Mouse (Mus musculus): ENCODE data around the gene Spred2.
A peak's percentile ranks its signal among the peaks of the same experiment; 100 is the strongest.
"Not testable (repeated sequence)": the region's sequence is repeated elsewhere in the genome, so short reads cannot be mapped to it uniquely, and the experiment has no call there.

Gene Spred2

DNA sequence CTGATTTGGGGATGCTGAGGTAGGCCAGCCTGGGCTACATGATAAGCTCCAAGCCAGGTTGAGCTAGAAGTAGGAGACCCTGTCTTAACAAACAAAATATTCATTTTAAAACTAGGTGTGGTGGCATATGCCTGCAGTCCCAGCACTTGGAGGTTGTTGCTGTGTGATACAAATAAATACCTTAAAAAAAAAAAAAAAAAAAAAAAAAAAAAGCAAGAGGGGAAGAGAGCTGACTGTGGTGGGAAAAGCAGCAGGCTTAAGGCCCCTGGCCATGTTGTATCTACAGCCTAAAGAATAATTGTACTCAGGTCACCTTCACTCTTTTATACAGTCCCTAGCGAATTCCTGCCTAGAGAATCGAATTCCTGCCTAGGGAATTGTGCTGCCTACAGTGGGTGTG lies 94.7 kb downstream of the Spred2 start:
- no peak for DNase-seq (ENCODE audit: low read depth)

DNA sequence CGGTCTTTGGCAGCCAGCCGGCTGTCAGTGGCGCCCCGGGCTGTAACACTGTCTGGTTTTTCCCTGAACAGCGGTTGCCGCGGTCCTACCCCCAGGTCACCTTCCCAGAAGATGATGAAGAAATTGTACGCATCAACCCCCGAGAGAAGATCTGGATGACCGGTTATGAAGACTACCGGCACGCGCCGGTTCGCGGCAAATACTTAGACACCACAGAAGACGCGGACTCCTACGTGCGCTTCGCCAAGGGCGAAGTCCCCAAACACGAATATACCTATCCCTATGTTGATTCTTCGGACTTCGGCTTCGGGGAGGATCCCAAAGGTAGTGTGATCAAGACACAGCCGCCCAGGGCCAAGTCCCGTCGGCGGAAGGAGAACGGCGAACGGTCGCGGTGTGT lies 96.5 kb downstream of the Spred2 start:
- no peak for DNase-seq (ENCODE audit: low read depth)

DNA sequence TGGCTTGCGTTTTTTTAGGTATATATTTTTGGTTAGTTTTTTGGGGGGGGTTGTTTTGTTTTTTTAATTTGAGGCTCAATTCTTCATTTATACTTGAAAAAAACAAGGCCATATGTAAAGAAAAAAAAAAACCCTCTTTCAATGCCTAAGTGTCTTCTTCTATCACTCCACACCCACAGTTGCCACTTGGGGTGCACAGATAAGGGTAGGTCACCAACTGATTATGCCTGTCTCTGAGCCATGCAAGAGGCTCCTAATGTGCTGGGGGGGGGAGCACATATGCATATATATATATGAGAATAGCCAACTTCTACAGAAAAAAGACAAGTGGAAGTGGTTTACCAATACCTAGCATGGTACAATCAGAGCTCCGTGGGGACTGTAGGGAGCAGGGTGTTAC lies 98.3 kb downstream of the Spred2 start:
- no peak for DNase-seq (ENCODE audit: low read depth)

DNA sequence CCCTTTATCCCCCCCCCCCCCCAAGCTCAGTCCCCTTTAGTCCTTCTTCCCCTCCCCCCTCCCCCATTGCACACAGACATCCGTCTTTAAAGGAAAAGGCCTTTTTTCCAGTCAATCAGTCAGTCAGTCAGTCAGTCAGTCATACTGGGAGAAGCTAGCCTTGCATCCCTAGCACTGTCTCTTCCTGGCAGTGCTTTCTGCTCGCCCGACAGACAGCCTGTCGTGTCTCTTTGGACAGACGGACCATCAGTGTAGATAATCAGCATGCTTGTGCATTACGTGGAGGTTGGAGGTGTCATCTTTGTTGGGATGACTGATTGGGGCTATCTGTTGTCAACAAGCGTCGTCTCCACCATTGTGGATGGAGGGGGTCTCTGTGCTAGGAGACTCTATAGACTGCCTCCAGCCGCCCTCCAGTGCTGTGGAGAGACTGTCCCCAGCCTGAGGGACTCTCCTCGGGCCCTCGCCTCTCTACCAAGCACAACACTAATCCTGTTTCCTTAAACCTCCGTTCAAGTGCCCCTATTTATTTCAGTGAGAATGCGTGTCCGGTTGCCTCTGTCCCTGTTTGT lies 98.8 kb downstream of the Spred2 start:
- no peak for DNase-seq (ENCODE audit: low read depth)

DNA sequence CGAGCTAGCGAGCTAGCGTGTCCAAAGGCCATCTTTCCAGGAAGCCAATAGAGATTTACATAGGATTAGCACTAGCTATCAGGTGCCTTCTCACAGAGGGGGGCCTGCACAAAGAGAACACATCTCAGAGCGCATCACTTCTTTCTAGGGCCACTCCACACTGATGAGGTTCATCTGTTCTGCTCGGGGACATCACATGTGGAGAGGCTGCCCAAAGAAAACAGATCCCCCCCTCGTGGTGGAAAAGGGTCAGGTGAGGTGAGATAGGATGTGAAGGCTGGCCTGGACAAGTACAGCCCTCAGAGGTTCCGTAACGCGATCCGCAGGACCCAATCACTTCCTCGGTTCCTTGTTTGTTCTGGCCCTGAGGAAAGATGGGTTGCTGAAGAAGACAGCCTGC lies 101.7 kb downstream of the Spred2 start:
- no peak for DNase-seq (ENCODE audit: low read depth)

DNA sequence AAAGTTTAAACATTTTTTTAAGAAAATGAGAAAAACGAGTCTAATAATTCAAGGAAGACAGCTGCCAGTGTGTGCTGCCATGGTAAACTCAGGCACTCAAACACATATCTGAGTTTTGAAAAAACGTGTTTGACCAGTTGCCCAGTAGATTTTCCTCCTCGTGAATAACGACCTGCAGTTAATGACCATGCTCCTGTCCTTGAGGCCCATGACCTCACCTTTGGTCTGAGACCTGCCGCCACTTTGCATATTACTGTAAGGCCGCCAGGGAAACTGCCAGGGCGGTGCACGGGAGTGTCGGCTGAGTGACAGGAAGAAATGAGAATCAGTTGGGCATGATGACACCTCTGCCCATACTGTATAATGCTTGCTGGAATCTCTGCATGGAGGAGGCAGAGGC lies 103.5 kb downstream of the Spred2 start:
- DNase-seq (ENCODE audit: low read depth), result no peak

DNA sequence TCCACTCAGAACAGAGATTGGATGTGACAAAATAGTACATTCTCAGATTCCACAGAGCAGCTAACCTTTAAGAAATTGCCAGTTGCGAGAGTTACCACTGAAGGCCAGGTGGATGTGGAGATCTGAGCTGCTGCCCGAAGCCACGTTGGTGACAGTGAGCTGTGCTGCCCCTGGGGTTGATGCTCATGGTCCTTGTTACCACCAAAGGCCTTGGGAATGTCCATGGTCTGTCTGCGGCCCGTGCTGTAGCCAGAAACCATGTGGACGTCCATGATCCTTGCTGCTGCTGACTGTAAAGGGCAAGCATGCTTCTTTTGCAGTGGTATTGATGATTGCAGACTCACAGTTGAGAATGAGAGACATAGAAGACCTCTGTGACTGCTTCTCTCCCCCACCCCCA lies 104.2 kb downstream of the Spred2 start:
- DNase-seq (ENCODE audit: low read depth), result no peak

DNA sequence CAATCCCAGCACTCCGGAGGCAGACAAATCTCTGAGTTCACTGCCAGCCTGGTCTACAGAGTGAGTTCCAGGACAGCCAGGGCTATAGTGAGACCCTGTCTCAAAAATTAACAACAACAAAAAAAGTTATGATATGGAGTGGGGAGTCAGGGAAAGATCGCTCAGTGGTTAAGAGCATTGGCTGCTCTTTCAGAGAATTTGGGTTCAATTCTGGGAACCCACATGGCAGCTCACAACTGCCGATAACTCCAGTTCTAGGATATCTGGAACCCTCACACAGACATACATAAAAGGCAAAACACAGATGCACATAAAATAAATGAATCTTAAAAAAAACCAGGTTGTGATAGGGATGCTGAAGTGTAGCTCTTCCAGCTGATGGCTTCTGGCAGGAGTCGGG lies 104.8 kb downstream of the Spred2 start:
- no peak for DNase-seq (ENCODE audit: low read depth)

DNA sequence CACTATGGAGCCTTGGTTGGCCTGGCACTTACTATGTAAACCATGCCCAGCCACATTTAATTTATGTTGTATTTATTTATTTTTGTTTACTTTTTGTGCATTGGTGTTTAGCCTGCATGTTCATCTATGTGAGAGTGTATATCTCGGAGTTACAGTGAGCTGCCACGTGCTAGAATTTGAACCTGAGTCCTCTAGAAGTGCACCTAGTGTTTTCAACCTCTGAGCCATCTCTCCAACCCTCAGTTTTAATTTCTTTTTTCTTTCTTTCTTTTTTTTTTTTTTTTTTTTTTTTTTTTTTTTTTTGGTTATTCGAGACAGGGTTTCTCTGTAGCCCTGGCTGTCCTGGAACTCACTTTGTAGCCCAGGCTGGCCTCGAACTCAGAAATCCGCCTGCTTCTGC lies 106.8 kb downstream of the Spred2 start:
- DNase-seq (ENCODE audit: low read depth), result not testable (repeated sequence)

DNA sequence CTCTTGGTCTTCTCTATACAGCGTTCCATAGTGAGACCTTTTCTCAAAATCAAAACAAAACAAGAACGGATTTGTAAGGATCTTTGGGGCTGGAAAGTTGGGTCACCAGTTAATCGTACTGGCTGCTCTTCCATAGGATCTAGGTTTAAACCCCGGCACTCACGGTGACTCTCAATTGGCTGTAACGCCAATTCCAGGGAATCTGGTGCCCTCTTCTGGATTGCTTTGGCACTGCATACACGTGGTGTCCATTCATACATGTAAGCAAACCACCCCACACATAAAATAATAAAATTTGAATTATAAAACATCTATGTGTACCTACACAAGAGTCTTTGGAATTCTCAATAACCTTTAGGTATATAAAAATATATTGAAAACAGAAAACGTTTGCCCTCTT lies 107.4 kb downstream of the Spred2 start:
- peak; percentile 61 for DNase-seq (ENCODE audit: low read depth)

DNA sequence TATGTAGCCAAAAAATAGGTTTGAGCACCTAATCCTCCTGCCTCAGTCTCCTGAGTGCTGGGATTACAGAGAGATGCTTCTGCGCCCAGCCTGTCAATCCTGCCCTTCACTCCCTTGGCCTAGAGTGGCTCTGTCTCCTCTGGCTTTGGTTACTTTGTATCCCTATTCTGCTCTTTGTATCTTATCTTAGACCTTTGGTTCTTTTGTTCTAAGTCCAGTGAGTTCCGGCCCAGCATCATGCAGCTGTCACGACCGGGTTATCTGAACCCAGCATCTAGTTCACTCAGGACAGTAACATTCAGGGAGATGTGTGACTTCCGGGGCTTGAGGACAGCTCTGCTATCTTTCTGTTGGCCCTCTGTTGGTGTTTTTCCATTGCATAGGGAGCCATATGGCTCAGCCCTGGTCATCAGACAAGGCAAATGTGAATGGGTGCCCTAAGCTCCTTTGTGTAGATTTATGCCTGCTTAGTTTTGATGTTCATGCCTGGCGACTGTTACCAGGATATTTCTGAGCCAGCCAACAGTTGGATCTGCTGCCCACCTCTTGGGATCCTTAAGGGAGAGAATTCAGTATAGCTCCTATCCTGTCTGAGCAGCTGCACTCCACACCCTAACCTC lies 109.5 kb downstream of the Spred2 start:
- no peak for DNase-seq (ENCODE audit: low read depth)

DNA sequence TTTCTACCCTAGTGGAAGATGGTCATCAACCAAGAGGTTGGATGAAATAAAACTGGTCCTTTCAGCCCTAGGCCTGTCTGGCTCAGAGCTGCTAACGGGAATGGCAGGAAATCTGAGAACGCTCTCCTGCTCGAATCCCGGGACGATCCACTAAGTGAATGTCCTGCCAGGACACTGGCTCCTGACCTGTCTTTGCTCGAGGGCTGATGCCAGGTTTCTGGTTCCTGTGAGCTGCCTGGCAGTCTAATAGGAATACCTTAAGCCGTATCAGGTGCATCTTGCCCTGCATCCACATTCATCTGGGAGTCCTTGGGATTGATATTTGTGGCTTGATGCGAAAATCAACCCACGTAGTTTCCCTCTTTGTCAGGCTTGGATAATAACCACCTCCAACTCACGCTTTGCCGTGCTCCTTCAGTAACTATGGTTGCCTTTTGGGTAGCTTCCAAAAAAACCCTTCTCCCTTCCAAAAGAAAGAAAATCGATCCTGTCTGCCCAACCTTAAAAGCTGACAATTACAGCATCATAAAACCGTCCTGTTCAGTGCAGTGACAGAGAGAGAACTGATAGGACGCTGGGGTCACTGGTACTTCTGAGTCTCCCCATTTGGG lies 110.3 kb downstream of the Spred2 start:
- no peak for DNase-seq (ENCODE audit: low read depth)

DNA sequence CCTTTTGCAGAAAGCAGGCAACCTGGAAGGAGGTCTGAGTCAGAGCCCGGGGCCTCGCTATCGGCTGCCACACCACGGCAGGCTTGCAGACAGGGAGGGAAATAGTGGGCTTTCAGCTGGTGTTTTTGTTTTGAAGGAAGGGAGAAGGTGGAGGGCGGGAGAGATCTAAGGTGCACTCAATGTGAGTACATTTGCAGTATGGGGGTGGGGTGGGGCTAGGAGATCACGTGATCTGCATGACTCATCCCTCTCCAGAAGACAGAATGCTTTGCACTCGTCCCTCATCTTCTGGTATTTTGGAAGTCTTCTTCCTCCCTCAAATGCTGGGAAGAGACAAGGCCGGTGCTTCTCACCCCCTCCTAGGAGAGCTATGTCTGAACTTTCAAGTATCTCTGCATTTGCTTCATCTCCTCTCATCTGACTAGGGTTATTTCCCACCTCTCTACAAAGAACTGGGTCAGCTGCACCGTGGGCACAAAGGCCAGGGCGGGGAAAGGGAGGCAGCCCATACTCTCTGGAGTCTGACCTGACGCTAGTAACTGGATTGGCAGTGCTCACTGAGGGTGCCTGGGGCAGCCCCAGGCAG lies 111.3 kb downstream of the Spred2 start:
- DNase-seq (ENCODE audit: low read depth), result peak; percentile 24

DNA sequence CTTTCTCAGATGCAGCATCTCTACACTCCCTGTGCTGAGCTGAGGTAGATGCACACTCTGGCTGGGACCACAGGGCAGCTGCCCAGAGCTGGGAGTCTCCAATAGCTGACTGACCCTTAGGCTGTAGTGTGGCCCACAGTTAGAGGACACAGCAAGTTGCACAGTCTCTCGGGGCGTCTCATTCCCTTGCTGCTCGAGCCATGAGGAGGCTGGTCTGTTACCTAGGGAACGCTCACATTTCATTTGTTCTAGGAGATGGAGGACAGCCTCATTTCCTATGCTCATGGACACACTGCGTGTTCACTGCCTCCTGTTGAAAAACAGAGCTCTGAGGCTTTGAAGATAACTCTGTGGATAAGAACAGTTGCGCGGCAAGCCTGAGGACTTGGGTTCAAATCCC lies 111.8 kb downstream of the Spred2 start:
- no peak for DNase-seq (ENCODE audit: low read depth)

DNA sequence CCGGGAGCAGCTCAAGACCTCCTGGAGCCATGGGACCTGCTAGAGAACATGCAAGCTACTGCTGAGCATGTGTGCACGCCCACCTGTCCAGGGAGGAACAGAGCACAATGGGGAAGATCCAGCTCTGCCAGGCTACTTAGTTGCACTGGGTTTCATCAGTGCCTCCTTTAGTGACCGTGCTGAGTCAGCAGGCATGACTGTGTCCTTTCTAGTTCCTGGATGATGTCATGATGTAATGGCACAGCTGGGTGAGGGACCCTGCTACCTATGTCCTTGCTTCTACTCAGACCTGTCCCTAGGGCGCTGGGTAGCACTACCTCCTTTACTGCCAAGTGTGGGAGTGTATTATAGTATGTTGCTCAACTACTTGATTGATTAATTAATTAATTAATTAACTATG lies 113.6 kb downstream of the Spred2 start:
- DNase-seq (ENCODE audit: low read depth), result peak; percentile 24

DNA sequence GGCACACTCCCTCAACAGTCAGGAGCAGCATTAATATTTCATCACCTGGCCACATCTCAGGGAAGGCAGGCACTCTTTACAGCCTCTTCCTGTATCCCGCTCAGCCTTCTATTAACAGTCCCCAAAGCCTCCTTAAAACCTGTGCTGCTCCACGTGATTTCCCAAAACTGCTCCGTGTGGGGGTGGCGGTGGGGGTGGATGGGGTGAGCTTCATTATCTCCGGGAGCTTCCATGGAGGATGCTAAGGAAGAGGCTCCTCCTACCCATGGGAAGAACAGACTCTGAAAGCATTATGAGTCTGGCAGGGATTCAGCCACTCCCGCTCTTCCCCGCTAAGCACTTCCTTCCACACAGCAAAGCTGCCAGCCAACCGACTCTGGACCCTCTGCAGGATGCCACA lies 114.5 kb downstream of the Spred2 start:
- DNase-seq (ENCODE audit: low read depth), result no peak

DNA sequence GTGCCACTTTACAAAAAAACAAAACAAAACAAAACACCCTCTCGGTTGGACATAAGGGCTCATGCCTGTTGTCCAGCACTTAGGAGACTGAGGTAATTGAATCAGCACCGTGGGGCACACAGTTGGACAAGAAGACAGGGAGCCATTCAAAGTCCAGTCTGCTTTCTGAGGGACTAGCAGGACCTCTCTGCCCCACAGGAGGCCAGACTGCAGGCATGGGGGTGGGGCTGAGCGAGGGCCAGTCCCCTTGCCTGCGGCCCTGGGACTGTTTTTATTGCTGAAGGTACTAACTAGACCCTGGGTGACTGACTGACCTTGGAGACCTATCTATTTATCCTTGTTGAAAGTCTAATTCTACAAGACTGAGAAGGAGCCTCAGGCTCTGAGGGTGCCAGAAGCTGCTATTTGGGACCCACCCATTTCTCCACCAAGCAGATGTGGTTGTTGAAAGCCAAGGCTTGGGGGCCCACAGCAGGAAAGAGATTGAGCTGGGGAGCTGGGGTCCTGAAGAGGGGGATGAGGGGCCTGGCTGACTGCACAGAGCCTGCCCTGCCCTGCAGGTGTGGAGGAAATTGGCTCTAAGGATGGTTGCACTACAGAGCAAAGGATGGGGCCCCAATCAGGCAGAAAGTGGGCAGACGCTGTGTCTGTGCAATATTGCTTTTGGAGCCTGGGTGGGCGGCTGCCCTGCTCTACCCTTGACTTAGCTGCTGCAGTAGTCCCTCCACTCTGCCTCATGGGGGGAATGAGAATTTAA lies 117.2 kb downstream of the Spred2 start:
- no peak for DNase-seq (ENCODE audit: low read depth)

DNA sequence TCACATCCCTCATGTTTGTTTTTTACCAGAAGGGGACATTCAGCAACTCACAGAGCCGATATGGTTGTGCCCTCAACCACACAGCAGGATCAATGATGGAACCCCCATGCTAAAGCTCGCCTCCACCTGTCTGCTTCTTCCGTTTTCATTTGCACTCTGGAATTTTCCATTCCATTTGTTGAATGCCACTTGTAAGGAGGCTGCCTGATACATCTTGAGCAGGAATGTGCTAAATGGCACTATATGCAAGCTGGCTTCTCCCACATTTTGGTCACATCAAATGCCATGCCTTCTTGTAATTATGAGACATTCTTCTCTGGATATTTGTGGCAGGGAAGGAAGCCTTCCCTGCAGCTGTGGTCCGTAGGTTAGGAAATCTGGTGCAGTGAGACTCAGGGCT lies 117.9 kb downstream of the Spred2 start:
- no peak for DNase-seq (ENCODE audit: low read depth)

DNA sequence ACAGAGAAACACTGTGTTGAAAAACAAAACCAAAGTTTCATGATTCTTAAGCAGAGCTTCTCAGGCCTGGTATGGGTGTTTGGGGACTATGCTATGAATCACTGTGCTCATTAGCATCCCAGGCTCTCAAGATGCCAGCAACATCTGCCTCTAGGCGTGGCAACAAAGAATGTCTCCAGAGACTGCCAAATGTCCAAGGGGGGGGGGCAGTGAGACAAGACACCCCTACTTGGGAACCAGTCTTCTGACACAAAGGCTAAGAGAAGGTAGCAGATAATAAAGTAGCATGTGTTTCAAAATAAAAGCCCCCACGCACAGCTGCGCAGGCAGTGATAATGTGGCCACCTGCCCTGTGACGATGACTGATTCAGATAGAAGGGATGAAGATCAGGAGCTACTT lies 119.1 kb downstream of the Spred2 start:
- no peak for DNase-seq (ENCODE audit: low read depth)

DNA sequence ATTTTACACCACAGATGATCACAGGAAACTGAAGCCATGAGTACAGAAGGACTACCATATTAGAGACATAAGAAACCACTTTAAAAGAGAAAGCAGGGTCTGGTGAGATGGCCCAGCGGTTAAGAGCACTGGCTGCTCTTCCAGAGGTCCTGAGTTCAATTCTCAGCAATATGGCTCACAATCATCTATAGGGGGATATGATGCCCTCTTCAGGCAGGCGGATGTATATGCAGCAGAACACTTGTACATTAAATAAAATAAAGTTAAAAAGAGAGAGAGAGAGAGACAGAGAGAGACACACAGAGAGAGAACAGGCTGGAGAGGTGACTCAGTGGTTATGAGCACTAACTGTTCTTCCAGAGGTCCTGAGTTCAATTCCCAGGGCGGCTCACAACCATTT lies 121.4 kb downstream of the Spred2 start:
- DNase-seq (ENCODE audit: low read depth), result no peak

DNA sequence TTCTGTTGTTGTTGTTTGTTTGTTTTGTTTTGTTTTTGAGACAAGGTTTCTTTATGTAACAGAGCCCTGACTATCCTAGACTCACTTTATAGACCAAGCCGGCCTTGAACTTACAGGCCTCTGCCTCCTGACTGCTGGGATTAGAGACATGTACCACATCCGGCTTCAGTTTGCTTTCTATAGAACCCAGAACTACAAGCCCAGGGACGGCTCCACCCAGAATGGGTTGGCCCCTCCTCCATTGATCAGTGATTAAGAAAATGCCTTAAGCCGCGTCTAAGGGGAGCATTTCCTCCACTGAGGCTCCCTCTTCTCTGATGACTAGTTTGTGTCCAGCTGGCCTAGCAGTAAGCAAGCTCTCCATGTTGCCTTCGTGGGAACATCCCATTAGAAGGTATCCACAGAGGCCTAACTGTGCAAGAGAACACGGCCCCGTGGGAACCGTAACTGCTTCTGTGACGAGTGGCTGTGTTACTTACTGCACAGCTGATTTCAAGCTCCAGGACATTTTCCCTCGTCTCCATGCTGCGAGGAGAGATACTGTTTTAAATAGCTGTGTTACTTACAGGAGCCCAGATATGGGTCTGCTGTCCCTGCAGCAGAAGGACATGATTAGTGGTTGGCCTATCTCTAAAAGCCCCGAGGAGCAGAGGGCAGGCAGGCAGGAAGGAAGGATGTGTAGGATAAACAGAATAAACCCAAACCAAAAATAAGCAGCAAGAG lies 128.8 kb downstream of the Spred2 start:
- no peak for DNase-seq (ENCODE audit: low read depth)

DNA sequence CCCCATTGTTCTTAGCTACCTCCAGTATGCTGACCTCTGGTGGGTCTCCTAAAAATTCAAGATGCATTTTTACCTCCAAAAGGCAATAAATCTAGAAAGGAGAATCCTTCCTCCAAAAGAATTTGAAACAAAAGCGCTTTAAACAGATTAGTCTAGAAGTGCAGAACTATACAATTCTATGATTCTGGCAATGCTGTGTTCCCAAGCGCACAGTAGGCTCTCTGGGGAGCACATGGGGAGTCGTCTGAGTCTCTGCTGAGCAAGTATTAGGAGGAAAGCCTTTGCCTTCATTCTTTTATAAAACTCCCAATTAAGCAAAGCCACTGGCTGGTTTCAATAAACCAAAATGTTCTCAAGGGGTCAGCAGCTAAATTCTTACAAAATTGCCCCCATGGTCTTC lies 129.8 kb downstream of the Spred2 start:
- DNase-seq (ENCODE audit: low read depth), result no peak

Measured in c-Kit-positive CD71-negative TER-119-negative erythroid progenitor cells, embryonic 14.5 days (primary cell).